Mouse (Mus musculus) cerebellum, adult 11-12 months (tissue): ENCODE data around the gene Rap2c.

ENCODE experiments used
- DNase-seq: peaks from one replicate; pipeline ENCODE4 v3.0.0; 2022

The Rap2c gene

GRCm38 (mm10) chrX:51017851-51018785, at the start of gene Rap2c:
Gene Rap2c (minus strand): TSS chrX:51018018.
- DNase-seq = peak; percentile 54

- DNase-seq = no peak
These were observed 48.9 kb upstream of the Rap2c start for GRCm38 (mm10) chrX:51066539-51067286.

GRCm38 (mm10) chrX:51065773-51066172, 48.0 kb upstream of the Rap2c start:
- DNase-seq = peak; percentile 5

GRCm38 (mm10) chrX:51065158-51065664, 47.4 kb upstream of the Rap2c start:
- DNase-seq = no peak

GRCm38 (mm10) chrX:51060220-51060619, 42.4 kb upstream of the Rap2c start:
- no peak for DNase-seq

GRCm38 (mm10) chrX:51058741-51059140, 40.9 kb upstream of the Rap2c start:
- no peak for DNase-seq

GRCm38 (mm10) chrX:51058317-51058716, 40.5 kb upstream of the Rap2c start:
- no peak for DNase-seq

GRCm38 (mm10) chrX:51051680-51052461, 34.1 kb upstream of the Rap2c start:
- DNase-seq = no peak

- DNase-seq = no peak
These were observed 17.9 kb upstream of the Rap2c start for GRCm38 (mm10) chrX:51035678-51036209.

- peak; percentile 29 for DNase-seq
These were observed 2.1 kb upstream of the Rap2c start for GRCm38 (mm10) chrX:51019884-51020283.

GRCm38 (mm10) chrX:51018786-51019179, 965 bp upstream of the Rap2c start:
- peak; percentile 76 for DNase-seq

GRCm38 (mm10) chrX:51016926-51017325, 892 bp downstream of the Rap2c start:
- peak; percentile 2 for DNase-seq

- DNase-seq = no peak
These were observed 5.5 kb downstream of the Rap2c start for GRCm38 (mm10) chrX:51012280-51012679.

- no peak for DNase-seq
These were observed 7.5 kb downstream of the Rap2c start for GRCm38 (mm10) chrX:51010323-51010722.

GRCm38 (mm10) chrX:51000791-51001190, 17.0 kb downstream of the Rap2c start:
- DNase-seq = no peak

- DNase-seq = no peak
These were observed 22.5 kb downstream of the Rap2c start for GRCm38 (mm10) chrX:50995310-50995709.

- DNase-seq = no peak
These were observed 26.5 kb downstream of the Rap2c start for GRCm38 (mm10) chrX:50991324-50991723.

- no peak for DNase-seq
These were observed 27.9 kb downstream of the Rap2c start for GRCm38 (mm10) chrX:50989940-50990339.

GRCm38 (mm10) chrX:50988581-50988980, 29.2 kb downstream of the Rap2c start:
- no peak for DNase-seq

GRCm38 (mm10) chrX:50978428-50978827, 39.4 kb downstream of the Rap2c start:
- no peak for DNase-seq

- no peak for DNase-seq
These were observed 45.7 kb downstream of the Rap2c start for GRCm38 (mm10) chrX:50972145-50972544.

- DNase-seq = no peak
These were observed 47.9 kb downstream of the Rap2c start for GRCm38 (mm10) chrX:50969907-50970306.
